Comparison of ENCODE assay signal across 25 mouse cellular contexts in genomic region chr2:147415037-147415436, GRCm38 (mm10). TPM values are rescaled to one million over a fixed set of nuclear protein-coding genes. Genes with fewer than 3 reads are reported as not detected.
"Had no signal": no experiment of that assay in that cellular context is flagged by ENCODE, and none has a peak within 500 bp of the region (broad histone marks: within the 10 kb centered on the region; RNA-seq: fewer than 3 reads in every experiment).

No protein-coding gene starts in this region.

- H3K27ac ChIP-seq: left cerebral cortex, adult 2 months; liver, embryonic 13.5 days; neural tube, embryonic 13.5 days had no signal

- H3K4me2 ChIP-seq: liver, embryonic 13.5 days; neural tube, embryonic 13.5 days had no signal

- H3K9ac ChIP-seq: liver, embryonic 13.5 days; neural tube, embryonic 13.5 days had no signal

- H3K9me3 ChIP-seq: liver, embryonic 13.5 days; neural tube, embryonic 13.5 days had no signal

- DNase-seq: kidney, postnatal 10 days; kidney, postnatal 4 days; layer of hippocampus, adult 9-11 months; layer of hippocampus, postnatal 36 days; liver, embryonic 13.5 days; lung, adult 2 months; lung, postnatal 14 days; lung, postnatal 4 days; midbrain, embryonic 14.5 days; thymus, adult 2 months; thymus, postnatal 14 days; thymus, postnatal 4 days had no signal

- H3K4me1 ChIP-seq: liver, embryonic 13.5 days; neural tube, embryonic 13.5 days had no signal

- H3K36me3 ChIP-seq: liver, embryonic 13.5 days; neural tube, embryonic 13.5 days had no signal

- H3K4me3 ChIP-seq: left cerebral cortex, adult 2 months; liver, embryonic 13.5 days; neural tube, embryonic 13.5 days had no signal

- ATAC-seq: intestine, postnatal 0 days had no signal

- H3K27me3 ChIP-seq: liver, embryonic 13.5 days; neural tube, embryonic 13.5 days had no signal

RNA-seq across cellular contexts. Expression of gene Pax1, which starts 53.3 kb away (rescaled TPM):
- total RNA-seq: layer of hippocampus, adult 18-20 months; layer of hippocampus, postnatal 36 days; left cerebral cortex, adult 2 months; left cerebral cortex, postnatal 10 days; left cerebral cortex, postnatal 36 days; liver, adult 2 months; megakaryocyte progenitor cell, adult 5-6 weeks; megakaryocyte-erythroid progenitor cell, adult 5-6 weeks had no signal
- polyA plus RNA-seq: intestine, postnatal 0 days; kidney, embryonic 14.5 days; liver, adult 2 months; liver, embryonic 13.5 days; liver, embryonic 16.5 days; midbrain, embryonic 14.5 days; small intestine, adult 2 months; stomach, embryonic 16.5 days had no signal
